Mouse (Mus musculus) adrenal gland, adult 18-20 months (tissue): ENCODE results near the gene Rasd1. TPM values are rescaled to one million over a fixed set of nuclear protein-coding genes. Genes with fewer than 3 reads are reported as not detected.
"Not testable (repeated sequence)": the region's sequence is repeated elsewhere in the genome, so short reads cannot be mapped to it uniquely, and the experiment has no call there.

Experiments
- DNase-seq, 2 experiments: peaks; one replicate each; pipeline ENCODE4 v3.0.0; 2021 to 2022; ENCODE audit warnings: low spot score in 2 of 2
- total RNA-seq, 2 experiments: library from RNA; stranded (reverse); gene quantifications; 1 replicate in 1 of 2; 2 replicates in 1 of 2; pipeline ENCODE4 v1.2.3; 2021

Gene Rasd1
- total RNA-seq, 2 experiments from 2014 or later = 17.5 to 20.2 TPM

DNA sequence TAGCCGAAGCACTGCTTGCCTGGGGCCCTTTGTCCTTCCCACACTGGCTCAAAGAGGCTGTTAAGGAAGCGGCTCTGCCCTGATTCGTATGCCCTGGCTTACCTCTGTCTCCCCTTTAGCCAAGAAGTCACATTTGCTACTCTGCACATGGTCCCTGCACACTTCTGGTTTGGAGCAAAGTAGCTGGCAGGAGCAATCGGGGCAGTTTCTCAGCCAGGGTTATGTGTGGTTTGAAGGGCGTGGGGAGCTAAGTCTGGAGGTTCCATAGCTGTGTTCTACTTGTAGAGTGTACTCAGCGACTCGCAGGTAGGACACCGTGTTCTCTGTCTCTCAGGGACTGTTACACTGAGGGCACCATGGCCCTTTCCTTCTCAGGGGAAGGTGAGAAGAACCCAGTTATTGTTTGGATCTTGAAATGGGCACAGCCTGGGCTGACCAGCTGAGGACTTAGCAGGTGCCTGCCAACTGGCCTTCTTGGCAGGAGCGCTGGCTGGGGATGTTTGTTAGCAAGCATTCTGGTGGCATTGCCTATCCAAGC, 3.3 kb downstream of the Rasd1 start:
- DNase-seq = no peak

DNA sequence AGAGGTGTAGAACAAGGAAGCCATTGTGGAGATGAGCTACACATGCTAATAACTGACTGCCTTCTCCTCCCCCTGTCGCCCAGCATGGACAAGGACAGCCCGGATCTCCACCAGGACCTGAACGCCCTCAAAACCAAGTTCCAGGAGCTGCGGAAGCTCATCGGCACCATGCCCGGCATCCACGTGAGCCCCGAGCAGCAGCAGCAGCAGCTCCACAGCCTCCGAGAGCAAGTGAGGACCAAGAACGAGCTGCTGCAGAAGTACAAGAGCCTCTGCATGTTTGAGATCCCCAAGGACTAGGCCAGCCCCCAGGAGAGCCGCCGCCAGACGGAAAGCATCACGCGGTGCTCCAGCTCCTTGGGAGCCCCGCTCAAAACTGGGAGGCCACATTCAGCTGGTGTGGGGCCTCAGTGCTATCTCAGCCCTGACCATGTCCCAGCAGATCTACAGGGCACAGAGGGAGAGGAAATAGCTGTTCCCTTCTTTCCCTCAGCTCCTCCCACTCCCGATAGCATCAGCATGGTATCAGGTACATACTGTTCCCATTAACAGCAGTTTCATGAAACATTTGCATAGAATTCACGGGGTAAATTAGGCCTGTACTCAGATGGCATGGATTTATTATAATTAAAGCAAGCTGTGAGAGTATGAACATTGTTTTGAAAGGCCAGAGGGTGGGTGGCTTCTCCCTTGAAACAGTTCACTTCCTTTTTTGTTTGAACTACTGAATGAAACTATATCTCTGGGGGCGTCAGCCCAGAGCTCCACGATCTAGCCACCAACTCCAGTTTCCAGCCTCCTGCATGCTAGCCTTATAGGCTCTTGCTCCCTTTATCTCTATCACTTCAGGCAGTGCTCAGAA, 4.0 kb downstream of the Rasd1 start:
- no peak for DNase-seq

- no peak for DNase-seq
Measured at GRCm38 (mm10) chr11:59959453-59959852, 5.3 kb downstream of the Rasd1 start.

GRCm38 (mm10) chr11:59956749-59957148, 8.0 kb downstream of the Rasd1 start:
- DNase-seq = no peak

DNA sequence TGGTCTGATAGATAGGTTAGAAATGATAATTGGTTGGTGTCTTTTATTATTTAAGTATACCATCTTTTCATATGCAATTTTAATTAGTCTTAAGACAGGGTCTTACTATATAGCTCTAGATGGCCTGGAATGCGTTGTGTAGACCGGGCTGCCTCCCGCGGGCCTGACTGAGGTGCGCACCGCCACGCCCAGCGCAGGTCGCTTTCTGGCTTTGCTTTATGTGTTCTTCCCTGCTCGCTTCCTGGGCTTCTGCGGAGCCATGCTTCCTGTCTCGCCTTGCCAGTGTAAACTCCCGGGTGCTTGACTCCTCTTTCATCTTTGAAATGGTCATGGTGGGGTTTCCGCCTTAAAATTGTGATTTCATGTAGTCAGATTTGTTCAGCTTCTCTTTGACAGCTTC, 11.9 kb downstream of the Rasd1 start:
- DNase-seq = no peak

- no peak for DNase-seq
Measured at GRCm38 (mm10) chr11:59948401-59948767, 16.4 kb downstream of the Rasd1 start.

DNA sequence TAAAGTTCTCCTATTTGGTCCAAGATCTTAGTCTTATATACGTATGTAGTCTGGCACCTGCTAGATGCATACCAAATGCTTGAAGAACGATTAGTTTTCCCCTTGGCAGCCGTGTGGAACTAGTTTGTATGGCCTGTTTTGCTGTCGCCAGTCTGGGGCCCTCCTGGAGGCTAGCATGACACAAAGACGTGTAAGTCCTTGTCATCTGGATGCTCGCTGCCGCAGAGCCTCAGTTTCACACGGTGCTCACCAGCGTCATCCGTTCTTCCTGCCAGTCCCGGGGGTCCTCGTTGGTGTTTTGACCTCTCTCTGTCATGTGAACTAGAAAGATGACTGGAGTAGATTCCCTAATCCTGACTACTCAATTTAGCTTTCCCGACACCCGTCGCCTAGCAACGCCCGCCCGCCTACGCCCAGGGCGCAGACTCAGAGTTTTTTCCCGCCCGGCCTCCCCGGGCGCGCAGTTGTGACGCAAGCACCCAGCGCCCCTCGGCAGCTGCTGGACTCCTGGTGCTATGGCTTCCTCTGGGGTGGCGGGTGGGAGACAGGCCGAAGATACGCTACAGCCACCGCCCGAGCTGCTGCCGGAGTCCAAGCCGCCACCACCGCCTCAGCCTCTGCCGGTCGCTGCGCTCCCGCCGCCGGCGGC, 16.9 kb downstream of the Rasd1 start, which contains the start of gene Med9:
Gene Med9, plus strand, starts transcription at position 455 of the 649 bp plus-strand sequence.
- peak; percentile 96 to 97 for DNase-seq

DNA sequence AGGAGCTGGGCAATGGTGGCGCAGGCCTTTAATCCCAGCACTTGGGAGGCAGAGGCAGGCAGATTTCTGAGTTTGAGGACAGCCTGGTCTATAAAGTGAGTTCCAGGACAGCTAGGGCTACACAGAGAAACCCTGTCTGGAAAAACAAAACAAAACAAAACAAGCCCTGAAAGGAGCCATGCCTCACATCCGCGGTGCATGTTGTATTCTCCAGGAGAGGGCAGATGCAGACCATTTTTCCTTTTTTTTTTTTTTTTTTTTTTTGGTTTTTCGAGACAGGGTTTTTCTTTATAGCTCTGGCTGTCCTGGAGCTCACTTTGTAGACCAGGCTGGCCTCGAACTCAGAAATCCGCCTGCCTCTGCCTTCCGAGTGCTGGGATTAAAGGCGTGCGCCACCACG, 19.9 kb downstream of the Rasd1 start:
- DNase-seq = not testable (repeated sequence)

- DNase-seq = no peak
Measured at GRCm38 (mm10) chr11:59941391-59941790, 23.4 kb downstream of the Rasd1 start.

DNA sequence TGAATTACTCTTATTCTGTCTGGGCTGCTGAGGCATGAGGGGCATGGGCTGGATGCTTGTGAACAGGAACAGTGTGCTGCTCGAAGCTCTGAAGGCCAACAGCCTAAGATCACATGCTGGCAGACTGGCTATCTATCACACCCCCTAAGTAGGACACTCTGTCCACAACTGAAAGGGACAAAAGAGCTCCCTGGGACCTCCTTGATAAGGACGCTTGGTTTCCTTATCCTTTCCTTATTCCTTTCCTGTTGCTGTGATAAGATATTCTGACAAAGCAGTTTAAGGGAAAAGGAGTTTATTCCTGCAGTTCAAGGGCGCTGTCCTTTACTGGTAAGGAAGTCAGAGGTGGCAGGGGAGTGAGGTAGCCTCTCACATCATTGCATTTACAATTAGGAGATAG, 24.1 kb downstream of the Rasd1 start:
- DNase-seq = no peak

GRCm38 (mm10) chr11:59939821-59940220, 24.9 kb downstream of the Rasd1 start:
- DNase-seq = no peak

DNA sequence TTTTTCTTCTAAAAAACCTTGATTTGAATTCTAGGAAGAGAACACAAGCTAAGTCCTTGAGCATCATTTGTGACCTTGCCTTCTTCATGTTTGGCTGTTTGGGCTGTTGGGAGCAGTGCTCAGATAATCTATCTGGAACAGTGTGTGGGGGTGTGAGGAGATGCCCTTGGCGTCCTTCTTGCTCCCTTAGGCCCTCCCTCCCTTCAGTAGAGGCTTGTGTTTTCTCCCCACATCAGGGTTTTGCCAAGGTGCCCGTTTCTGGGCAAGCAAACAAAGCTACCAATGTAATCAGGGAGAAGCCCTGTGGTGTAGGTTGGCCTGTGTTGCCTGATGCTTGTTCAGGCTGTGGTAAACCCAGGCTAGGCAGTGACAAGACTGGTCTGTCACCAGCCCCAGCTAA, 27.1 kb downstream of the Rasd1 start:
- DNase-seq = no peak

DNA sequence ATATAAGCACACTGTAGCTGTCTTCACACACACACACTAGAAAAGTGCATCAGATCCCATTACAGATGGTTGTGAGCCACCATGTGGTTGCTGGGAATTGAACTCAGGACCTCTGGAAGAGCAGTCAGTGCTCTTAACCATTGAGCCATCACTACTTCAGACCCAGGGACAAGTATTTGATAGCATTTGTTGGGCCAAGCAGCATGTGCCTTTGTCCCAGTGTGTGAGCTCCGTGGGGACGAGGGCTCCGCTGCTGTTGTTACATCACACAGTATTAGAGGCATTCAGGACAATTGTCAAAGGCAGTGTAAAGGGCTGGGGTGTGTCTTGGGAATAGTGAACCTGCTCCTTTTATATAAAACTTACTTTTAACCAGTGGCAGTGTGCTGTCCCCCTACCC, 27.7 kb downstream of the Rasd1 start:
- DNase-seq = no peak

DNA sequence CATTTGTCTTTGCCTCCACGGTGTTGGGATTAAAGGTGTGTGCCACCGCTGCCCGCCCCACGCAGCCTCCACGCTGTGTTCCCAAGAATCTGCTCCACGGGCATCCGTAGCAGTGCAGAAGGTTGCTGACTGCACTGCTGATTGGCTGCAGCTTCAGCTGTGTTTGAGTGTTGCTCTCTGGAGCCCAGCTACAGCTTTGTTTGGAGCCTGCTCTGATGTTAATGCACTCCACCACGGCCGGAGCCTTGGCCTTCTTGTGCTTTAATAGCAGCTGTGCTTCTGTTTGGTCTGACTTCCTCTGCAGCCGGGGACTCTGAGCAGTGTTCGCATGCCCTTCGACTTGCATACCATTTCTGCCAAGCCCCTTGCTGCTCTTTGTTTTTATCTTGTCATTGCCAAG, 30.8 kb downstream of the Rasd1 start:
- no peak for DNase-seq

- DNase-seq = no peak
Measured at GRCm38 (mm10) chr11:59932560-59933337, 32.0 kb downstream of the Rasd1 start.

- no peak for DNase-seq
Measured at GRCm38 (mm10) chr11:59930031-59930430, 34.7 kb downstream of the Rasd1 start.

GRCm38 (mm10) chr11:59921265-59921664, 43.5 kb downstream of the Rasd1 start:
- no peak for DNase-seq

DNA sequence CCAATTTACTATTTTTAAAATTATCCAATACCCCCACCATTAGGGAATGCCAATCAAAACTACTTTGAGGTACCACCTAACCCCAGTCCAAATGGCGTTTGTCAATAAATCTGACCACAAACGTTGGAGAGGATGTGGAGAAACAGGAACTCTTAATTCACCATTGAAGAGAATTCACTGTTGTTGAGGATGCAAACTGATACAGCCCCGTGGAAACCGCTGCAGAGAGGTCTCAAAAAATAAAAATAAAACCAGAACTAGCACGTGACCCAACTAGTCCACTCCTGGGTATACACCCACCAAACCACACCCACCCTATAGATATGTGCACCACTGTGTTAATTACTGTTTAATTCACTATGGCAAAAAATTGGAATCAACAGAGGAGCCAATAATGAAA, 44.4 kb downstream of the Rasd1 start:
- DNase-seq = no peak

GRCm38 (mm10) chr11:59919401-59919800, 45.3 kb downstream of the Rasd1 start:
- DNase-seq = no peak

DNA sequence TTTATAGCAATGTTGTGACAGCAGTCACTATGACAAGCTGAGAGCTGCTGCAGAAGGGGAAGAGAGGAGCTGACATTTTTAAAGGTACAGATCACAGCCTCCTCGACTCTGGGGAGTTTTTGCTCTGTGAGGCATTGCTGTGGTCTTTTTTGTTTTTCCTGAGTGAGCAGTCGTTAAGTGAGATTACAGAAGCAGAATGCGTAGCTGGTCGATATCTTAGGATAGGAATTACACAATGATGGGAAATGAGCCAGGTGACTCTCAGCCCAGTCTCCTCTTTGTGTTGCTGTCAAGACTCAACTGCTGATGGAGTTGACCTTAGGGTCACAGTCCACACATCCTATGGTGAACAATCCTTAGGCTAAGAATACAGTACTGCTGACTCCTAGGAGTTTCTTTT, 46.7 kb downstream of the Rasd1 start:
- DNase-seq = no peak

DNA sequence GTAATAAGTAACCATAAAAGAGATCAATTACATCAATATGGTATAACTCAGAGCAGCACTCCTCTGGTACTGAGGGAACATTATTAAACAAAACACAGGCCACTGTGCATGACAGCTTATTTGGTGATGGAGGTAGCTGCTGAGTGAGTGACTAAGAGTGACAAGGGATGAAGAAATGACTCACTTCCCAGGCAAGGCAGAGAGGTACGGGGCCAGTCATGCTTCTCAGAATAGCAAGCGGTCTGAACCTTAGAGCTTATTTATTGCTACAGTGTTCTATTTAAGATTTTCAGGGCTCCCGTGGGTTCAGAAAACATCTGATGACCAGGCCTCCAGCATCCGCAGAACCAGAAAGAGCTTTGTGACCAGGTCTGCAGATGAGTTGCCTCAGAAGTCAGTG, 51.0 kb downstream of the Rasd1 start:
- no peak for DNase-seq
